Mouse (Mus musculus) right cerebral cortex, postnatal 4 days (tissue): ENCODE measurements at regions not wholly inside any gene's neighbourhood (a gene's known extent, or its start where the extent isn't known, plus 50 kb on each side); places are given as distances from the start of the nearest gene placed in this dataset.

Source experiments
- DNase-seq: peaks from one replicate; pipeline ENCODE4 v3.0.0-alpha.2; 2022

DNA sequence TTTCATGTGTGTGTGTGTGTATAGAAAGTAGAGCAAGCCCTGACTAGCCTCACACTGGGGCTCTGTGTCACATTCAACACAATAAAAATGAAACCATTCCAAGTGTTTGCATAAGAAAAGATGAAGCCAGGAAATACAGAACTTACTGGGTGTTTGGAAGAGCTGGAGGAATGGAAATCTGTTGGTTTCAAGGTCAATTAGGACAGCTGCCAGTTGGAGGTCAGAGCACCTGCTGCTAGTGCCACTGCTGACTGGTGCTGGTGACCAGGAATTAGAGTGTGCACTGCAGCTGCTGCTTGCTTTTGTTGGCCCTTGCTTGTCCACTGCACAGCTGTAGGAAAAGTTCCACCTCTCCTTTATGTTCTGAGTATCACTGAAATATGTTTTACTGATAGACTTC is 261.4 kb upstream of the Klf3 start:
- DNase-seq: no peak

DNA sequence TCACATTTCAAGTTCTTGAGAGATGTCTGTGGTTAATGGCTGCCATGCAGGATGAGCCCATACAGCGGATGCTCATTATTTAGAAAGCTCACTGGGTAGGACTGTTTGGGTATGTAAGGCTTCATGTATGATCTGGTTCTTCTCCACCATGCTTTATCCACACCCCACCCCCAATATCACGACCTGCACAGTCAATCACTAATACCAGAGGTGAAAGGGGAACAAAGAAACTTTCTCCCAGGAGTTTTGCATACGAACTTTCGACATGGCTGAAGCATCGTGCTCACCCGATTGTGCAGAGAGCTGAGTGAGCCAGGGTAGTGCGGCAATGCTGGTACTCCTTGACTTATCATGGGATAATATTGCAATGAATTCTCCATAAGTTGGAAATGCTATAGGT is 247.3 kb upstream of the Klf3 start:
- no peak for DNase-seq

DNA sequence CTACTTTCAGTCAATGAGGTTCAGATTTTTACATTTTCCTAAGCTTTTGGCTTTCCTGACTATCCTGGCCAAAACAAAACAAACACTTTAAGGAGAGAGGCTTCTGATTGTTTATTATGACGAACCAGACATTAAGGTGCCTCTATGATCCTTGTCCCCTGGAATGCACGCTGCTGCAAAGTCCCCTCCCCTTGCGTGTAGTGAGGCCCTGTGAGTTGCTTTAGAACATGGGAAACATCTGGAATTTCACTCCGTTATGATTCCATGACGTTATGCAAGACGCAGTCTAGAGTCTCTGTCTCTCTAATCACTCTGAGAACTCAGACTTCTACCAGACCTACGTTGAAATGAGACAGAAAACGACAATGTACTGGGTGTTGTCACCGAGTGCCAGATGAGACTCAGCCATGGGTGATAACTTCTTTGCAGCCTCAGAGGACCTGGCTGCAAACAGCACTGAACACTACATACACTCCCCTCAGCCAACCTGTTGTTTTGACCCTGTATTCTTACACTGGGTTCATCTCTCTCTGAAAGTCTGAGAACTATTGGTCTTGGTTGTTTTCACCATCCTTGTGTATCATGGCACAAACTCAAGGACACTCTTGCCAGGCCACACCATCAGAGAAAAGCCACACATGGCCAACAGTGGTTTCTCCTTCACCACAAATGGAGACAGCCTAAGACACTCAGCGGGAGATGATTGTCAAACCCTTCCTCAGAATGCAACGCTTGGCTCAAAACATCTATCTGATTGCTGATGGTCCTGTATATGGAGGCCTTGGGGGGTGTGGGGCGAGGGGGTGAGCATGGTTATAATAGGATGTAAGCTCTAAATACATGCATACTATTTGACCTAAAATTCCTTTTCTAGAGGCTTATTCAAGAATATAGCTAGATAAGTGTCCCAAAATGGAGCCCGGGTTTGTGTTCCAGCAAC is 236.5 kb upstream of the Klf3 start:
- no peak for DNase-seq

DNA sequence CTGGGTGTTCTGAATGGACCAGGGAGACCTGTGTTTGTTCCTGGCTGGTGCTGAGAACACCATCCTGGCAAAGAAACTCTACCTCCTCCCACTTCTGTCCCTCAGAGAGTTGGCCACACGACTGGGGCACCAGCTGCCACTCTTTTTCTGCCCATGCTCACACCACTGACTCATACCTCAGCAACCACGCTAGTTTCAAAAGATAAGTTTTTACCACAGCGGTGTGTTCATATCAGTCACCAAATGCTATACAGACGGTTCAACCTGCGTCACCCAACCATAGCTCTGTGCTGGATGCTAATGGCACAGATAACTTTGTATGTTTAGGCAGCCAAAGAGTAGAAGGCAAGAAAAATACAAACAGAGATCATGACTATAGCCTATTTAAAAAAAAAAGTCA is 235.4 kb upstream of the Klf3 start:
- no peak for DNase-seq

DNA sequence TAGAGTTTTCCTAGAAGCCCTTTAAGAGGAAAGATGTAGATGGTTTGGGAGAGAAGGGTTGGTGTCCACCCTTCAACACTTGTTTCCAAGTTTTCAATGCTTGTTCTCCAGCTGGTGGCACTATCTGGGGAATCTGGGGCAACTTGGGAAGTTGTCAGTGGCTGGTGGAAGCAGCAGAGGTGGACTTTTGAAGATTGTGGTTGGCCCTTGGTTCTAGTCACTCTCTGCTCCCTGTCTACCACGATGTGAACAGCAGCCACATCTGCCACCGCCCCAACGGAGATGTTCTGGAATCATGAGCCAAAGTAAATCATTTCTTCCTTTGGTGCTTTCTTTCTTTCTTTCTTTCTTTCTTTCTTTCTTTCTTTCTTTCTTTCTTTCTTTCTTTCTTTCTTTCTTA is 234.9 kb upstream of the Klf3 start:
- no peak for DNase-seq

DNA sequence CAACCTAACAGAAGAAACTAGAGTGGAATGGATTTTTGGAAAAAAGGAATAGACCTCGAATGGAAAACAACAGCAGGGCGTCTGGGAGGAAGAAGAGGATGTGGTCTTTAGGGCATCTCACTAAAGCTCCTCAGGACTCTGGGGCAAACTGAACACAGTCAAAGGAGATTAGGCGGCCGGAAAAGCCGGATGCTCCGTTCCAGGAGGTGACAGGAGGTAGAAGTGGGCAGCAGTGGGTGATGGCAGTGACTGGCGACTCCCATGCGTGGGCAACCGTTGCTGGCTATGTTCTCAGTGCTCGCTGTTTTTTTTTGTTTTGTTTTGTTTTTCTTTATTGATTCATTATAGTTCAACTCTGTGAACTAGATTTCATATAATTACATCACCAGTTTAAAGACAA is 228.8 kb upstream of the Klf3 start:
- DNase-seq: no peak

DNA sequence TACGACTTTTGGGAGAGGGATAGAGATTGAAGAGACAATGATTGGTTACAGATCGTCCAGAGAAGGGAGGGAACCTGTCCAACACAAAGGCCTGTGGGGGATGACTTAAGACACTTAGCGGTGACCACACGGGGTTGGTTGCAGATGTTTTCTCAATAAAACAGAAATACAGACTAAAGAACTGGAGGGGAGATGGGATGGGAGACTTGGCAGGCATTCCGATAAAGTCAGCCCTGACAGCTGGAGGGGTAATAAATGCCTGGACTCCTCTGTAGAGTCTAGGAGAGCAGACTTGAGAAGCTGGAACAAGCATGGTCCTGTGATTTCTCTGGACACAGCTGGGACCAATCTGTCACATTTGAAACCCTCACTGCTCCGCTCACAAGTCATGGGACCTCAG is 227.3 kb upstream of the Klf3 start:
- no peak for DNase-seq

DNA sequence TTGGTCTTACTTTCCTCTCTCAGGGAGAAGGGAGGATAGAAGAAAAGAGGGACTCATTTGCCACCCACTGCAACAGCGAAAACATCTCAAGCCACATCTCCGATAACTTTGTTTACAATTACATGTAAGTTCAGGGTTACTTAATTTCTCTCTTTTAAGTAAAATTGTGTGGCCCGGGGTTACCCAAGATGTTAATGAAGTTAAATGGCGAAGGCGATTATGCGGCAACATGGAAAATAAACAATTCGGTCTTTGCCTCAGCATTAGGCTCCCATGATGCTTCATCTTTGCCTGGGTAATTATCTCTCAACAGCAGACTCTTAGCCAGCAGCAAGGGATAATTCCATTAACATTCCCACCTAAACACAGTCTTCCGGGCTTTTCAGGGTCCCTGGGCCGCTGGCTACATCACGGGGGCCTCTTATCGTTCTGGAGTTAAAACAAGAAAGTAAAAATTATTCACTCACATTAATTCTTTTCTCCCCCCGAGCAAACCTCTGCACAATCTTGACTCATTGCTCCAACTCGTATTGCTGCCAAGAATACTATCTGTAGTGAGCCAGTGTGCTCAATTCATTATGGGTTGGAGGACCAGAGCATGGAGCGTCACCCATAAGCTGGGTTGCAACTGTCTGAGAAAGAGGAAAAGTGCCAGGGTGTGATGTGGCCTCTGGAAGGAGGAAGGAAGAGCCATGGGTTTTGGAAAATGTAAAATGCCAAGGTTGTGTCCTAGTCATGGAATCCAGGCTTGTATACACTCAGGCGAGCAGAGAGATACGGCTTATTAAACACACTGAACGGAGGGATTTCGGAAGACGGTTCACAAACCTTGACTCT is 226.5 kb upstream of the Klf3 start:
- no peak for DNase-seq

DNA sequence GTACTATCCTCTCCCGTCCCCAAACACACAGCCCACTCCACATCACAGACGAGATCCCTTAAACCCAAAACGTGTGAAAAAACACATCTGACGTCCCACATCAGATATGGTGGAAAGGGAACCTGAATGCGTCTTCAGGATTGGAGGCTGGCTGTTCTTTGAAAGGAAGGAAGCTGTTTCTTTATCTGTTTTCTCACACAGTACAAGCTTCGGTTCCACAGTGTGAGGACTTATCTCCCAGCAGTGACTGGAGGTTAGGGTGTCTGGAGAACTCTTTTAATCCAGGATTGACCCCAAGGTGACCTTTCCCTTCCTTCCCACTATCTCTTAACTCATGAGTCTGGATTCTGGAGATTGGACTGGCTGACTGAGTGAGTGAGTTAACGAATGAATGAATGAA is 225.8 kb upstream of the Klf3 start:
- DNase-seq: no peak

DNA sequence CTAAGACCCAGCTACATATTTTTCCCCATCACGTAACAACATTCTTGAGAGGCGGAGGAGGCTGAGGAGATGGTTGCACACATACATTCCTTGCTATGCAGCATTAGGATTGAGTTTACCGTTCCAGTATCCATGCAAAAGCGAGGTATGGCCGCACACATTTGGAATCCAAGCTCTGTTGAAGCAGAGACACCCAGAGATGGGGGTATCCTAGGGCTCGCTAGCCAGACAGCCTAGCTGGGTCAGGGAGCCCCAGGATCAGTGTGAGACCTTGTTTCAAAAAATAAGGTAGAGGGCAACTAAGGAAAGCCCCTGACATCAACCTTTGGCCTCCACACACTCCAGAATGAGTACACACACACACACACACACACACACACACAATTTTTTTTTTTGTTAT is 224.7 kb upstream of the Klf3 start:
- DNase-seq: no peak

DNA sequence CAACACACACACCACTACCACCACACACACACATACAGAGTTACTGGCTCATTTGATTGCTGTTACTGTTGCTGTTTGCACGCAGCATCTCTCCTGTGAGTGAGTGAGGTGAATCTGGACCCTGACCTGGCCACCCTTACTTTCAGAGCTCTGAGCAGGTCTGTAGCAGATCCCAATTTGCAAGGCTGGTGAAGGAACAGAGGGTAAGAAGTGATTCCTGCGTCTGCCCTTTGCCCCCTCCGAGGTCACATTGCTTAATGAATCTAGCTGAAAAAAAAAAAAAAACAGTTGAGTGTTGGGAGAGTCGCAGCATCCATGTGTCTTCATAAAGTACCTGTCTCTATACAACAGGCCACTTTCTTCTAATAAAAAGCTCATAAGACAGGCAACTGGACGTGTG is 224.1 kb upstream of the Klf3 start:
- no peak for DNase-seq

DNA sequence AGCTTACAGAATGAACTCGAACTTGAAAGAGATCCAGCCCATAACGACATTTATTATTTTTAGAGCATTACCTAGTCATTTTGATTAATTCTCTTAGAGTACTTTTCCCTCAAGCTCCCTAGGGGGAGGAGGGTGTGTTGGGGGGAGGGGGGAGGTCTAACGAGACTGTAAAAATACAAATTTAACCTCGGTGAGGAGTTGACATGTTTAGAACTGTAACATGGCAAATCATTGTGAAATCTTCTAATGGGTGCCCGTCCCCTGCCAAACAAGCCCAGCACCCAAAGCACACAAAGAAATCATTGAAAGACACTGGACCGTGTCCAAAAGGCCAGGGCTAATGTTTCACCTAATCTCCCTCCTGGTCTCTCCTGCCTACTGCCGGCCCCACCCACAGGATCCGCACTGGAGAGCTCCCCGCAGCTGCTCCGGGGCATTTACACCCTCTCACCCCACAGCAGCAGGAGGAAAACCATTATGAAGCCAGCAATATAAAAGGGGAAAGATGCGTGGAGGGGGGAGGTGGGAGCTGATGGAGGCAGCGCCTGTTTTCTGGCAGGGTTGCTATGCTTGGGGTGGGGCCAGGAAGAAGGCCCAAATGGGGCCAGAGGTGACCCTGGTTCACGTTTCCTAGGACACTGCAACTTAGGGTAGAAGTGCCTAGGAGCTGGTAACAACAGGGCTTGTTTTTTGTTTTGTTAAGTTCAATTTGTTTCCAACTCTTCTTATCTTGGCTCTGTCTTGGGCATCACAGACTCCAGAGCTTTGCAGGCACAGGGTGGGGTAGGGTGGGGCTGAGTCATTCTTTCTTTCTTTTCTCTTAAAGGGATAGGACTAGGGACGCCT is 223.5 kb upstream of the Klf3 start:
- no peak for DNase-seq

DNA sequence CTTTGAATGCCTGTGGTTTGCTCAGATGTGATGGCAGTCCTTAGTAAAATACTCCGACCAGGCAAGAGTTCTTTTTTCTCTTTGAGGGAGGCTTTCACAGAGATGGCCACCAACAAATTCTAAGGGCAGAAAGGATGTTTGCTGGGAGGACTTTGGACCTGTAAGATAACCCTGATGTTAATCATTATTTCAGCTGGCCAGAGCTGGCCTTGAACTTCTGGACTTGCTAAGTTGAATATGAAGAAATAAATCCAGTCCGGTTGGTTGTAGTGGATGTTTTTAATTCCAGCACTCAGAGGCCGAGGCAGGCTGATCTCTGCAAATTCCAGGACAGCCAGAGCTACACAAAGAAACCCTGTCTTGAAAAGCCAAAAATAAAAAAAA is 222.9 kb upstream of the Klf3 start:
- DNase-seq: no peak

DNA sequence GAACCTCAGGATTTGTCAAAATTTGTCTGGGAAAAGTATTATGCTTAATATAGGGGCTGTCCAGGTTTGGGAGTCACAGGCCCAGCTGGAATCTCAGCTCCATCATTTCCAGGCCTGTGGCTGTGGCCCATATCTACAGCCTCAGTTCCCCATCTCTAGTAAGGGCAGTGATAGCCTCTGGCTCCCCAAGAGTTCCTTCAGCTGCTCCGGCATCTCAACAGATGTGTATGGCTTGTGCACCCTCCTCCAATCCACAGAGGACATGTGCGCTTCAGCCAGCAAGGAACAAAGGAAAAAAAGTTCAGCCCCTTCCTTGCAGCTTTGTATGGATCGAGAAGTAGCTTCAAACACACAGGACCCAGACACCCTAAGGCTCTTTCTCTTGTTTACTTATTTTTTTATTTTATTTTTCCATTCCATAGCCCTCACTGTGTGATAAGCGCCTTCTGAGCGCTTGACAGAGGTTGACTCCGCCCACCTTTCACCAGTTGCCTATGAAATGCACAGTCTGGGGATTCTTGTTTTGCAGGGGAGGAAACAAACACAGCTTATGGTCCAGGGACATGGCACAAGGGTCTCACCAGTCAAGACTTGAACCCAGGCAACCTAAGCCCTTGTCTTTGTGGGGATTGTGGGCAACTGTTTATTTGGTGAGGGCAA is 222.3 kb upstream of the Klf3 start:
- no peak for DNase-seq

DNA sequence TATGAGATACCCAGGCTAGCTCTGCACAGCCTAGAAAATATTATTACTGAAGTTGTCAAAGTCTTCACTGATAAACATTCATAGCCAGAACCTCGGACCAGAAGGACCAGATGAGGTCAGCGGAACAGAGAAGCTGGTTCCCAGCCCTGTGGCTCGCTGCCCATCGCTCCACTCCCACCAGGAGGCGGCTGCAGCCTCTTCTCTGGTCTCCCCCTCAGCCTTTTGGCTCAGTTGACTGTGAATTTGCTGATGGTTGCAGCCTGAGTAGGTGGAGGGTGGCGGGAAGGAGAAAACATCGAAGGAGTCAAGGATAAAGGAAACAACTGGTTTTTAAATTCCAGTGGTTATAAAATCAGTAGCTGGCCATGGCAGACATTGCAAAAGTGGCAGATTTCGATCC is 221.7 kb upstream of the Klf3 start:
- peak; percentile 11 for DNase-seq

DNA sequence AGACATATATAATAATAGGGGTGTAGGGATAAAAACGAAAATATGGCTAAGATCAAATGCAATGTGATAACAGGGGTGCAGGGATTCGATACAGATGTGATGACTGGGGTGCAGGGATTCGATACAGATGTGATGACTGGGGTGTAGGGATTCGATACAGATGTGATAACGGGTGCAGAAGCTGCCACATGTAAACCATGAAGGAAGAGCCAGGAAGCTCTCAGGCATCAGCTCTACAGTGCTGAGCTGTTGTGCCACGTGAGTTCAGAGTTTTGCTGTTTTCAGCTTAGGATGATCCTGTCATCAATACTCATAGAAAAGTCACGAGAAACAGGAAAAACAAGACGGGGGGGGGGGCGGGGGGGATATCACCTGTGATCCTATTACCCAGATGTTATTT is 221.2 kb upstream of the Klf3 start:
- no peak for DNase-seq

DNA sequence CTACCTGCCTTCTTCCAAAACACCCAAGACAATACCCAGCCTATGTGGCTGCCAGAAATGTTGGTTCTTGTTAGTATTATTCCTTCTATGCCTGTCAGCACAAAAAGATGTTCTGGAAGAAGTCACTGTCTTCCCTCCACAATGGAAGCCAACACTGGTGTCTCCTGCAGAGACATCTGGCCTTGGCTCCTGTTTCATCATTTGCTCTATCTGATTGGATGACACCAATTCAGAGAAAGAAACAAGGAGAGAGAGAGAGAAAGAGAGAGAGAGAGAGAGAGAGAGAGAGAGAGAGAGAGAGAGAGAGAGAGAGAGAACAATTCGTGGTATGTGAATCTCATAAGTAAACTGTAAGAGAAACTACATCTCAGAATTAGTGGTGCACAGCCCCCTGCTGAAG is 218.9 kb upstream of the Klf3 start:
- no peak for DNase-seq

DNA sequence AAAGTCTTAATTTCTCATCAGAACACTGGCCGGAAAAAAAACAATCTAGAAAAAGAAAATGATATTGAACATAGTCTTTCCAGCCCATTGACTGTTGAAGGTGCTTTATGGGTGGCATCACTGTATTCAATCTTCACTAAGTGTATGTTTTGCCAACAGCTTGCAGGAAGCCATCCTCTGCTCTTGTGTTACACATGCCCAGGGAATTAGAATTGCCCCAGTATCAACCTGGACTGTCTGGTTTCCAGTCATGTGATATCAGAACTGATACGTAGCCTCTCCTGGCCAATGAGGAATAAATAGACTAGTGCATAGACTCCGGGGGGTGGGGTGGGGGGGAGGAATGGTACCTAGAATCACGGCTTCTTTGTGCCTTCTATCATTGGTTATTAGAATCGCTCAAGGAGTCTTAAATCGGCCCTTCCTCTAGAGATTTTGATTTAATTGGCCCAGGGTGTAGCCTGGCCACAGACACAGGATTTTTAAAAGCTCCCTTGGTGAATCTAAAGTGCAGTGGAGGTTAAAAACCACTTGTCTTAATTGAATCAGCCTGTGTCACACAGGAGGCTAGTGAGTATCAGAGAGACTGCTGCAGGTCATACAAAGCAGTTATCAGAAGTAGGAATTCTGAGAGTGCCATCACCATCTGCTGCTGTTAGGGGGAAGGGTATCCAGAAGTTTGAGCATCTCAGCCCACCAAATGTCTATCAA is 218.0 kb upstream of the Klf3 start:
- no peak for DNase-seq

DNA sequence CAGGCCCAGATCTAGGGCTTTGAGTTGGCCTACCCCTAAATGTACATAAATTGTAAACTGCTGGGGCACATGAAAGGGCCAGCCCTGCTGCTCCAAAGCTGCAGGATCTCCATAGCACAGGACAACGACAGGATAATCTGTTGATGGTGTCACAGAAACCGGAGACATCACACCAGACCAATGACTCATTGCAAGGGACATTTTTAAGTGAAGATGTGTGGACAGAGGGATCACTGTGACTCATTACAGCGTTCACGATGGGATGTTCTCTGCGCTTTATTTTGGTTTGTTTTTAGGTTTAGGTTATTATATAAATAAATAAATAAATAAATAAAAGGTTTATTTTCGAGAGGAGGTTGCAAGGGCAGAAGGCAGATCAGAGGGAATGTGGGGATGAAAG is 216.9 kb upstream of the Klf3 start:
- DNase-seq: no peak

DNA sequence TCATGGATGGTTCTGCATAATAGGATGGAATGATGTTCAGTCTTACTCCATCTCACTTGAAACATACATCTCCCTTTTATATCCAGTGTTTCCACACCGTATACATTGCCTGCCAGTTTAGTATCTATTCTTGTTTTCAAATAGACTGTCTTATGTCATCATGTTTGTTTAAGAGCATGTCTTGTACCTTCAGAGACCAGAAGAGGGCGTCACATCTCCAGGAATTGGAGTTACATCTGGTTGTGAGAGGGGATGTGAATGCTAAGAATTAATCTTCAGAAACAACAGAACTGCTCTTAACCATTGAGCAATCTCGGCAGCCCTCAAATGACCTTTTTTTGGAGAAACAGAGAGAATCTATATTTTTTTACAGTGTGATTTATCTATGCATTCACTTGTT is 216.3 kb upstream of the Klf3 start:
- no peak for DNase-seq

DNA sequence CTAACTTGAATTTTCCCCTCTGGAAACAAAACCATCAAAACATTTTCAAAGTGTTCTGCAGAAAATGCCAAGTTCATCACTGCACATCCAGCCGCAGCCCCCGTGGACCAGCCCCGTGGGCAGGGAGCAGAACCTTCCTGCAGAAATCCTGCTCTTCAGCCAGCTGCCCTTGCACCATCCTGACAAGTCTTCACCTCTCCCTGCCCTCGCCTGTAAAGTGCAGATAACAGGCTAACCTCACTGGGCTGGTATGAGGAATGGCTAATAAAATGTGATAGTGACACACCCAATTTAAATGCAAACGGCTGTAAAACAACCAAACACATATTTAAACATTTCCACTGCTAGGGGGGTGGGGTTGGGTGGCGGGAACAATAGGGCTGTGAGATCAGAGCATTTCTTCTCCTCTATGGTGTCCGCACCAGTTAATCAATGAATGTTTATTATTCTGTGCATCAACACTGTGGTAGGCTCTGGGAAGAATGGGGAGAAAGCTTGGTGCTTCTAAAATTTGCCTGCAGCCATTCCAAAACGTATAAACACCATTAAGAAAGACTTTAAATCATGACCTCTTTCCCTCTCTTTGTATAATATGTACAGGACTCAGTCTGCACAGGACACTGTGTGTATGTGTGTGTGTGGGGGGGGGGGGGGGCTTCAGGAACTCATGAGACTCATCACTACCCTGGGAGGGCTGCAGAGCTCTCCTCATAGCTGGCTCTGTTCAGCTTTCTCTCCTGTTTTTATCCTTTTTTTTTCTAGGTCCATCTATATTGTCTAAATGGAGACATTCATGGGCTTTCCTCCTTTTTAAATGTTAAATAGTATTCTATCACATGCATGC is 215.1 kb upstream of the Klf3 start:
- DNase-seq: no peak
